Mouse (Mus musculus): ENCODE measurements around the gene Serpinb6b. TPM values are rescaled to one million over a fixed set of nuclear protein-coding genes. Genes with fewer than 3 reads are reported as not detected.

Serpinb6b gene
- polyA plus RNA-seq, 1 experiment from 2014 or later: 0.66 TPM

DNA sequence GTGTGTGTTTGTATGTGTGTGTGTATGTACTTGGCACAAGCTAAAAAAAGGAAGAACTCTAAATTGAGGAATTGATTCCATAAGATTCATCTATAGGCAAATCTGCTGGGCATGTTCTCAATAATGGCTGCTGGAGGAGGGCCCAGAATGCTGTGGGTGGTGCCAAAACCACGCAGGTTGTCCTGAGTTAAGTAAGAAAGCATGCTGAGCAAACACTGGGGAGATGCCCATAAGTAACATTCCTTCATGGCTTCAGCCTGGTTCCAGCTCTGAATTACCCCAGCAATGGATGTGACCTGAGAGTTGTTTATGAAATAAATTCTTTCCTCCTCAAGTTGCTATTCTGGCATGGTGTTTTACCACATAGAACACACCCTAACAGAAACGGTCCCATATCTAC is 48.3 kb downstream of the Serpinb6b start:
- ATAC-seq (ENCODE audit: low FRiP score, low read depth): no peak
- H3K27ac ChIP-seq (replicated peaks): no peak overlapping the region
- H3K9ac ChIP-seq (replicated peaks): no peak overlapping the region
- no peaks in the 10 kb centered on the region for H3K4me1 ChIP-seq
- H3K27me3 ChIP-seq: no peaks in the 10 kb centered on the region
- no peak overlapping the region for H3K4me2 ChIP-seq (replicated peaks)
- no peaks in the 10 kb centered on the region for H3K36me3 ChIP-seq
- WGBS: 63% methylated on average over 2 of the region's 2 CpGs
- no peak overlapping the region for H3K4me3 ChIP-seq
- H3K9me3 ChIP-seq: no peaks in the 10 kb centered on the region

GRCm38 (mm10) chr13:33022371-33022770 is 57.4 kb downstream of the Serpinb6b start:
- H3K4me1 ChIP-seq: no peaks in the 10 kb centered on the region
- no peak for ATAC-seq (ENCODE audit: low FRiP score, low read depth)
- 94% methylated on average over 1 of the region's 1 CpGs for WGBS
- no peak overlapping the region for H3K4me3 ChIP-seq
- no peaks in the 10 kb centered on the region for H3K9me3 ChIP-seq
- H3K9ac ChIP-seq (replicated peaks): no peak overlapping the region
- H3K27ac ChIP-seq (replicated peaks): no peak overlapping the region
- H3K4me2 ChIP-seq (replicated peaks): no peak overlapping the region
- H3K27me3 ChIP-seq: no peaks in the 10 kb centered on the region
- no peaks in the 10 kb centered on the region for H3K36me3 ChIP-seq

DNA sequence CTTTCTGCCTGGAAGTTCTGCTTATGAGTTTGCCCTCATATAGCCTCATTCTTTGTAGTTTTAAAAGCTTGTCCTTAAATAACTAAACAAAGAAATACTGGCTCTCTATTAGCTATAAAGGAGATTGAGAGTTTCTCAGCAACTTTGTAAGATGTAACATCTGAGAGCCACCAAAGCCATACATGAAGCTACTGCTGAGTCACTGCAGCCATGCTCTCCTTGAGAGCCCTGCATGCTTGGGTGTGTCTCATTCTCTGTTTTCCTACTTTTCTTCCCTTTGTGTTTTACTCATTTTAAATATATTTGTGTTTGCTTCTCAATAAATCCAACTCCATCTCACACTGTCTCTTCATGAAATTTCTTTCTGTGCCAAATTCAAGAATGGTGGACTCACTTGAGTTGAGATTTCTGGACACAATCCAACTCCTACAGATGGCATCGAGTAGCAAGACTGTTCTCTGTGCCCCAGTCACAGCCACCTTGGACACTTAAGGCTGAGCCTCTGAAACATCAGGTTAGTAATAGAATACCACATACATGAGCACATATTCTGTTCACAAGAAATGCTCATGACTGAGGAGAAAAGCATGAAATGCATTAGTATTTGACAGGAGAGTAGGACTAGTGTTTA is 61.5 kb downstream of the Serpinb6b start:
- Histone ChIP-seq H3K4me3 (no peak overlapping the region), H3K9me3 (no peaks in the 10 kb centered on the region), H3K4me1 (no peaks in the 10 kb centered on the region), H3K9ac (replicated peaks) (no peak overlapping the region), H3K36me3 (no peaks in the 10 kb centered on the region), H3K4me2 (replicated peaks) (no peak overlapping the region), H3K27ac (replicated peaks) (no peak overlapping the region), H3K27me3 (no peaks in the 10 kb centered on the region)
- 89% methylated on average over 1 of the region's 1 CpGs for WGBS
- ATAC-seq (ENCODE audit: low FRiP score, low read depth): no peak

GRCm38 (mm10) chr13:33027244-33027643 is 62.2 kb downstream of the Serpinb6b start, which contains the start of gene Serpinb9b:
Serpinb9b (plus strand) TSS chr13:33027416.
- Histone ChIP-seq H3K9ac (replicated peaks) (no peak within 1 kb of the TSS), H3K4me1 (no peaks in the 10 kb centered on the region), H3K27ac (replicated peaks) (no peak within 1 kb of the TSS), H3K9me3 (no peaks in the 10 kb centered on the region), H3K36me3 (no peaks in the 10 kb centered on the region), H3K27me3 (no peaks in the 10 kb centered on the region), H3K4me3 (no peak within 1 kb of the TSS), H3K4me2 (replicated peaks) (no peak within 1 kb of the TSS)
- 87% methylated on average over 2 of the region's 2 CpGs for WGBS
- ATAC-seq (ENCODE audit: low FRiP score, low read depth): no peak

GRCm38 (mm10) chr13:33028146-33028545 is 63.1 kb downstream of the Serpinb6b start:
- H3K4me2 ChIP-seq (replicated peaks): no peak overlapping the region
- H3K9ac ChIP-seq (replicated peaks): no peak overlapping the region
- ATAC-seq (ENCODE audit: low FRiP score, low read depth): no peak
- no peak overlapping the region for H3K4me3 ChIP-seq
- no peaks in the 10 kb centered on the region for H3K27me3 ChIP-seq
- H3K27ac ChIP-seq (replicated peaks): no peak overlapping the region
- no peaks in the 10 kb centered on the region for H3K4me1 ChIP-seq
- H3K9me3 ChIP-seq: no peaks in the 10 kb centered on the region
- H3K36me3 ChIP-seq: no peaks in the 10 kb centered on the region
- 74% methylated on average over 2 of the region's 2 CpGs for WGBS

DNA sequence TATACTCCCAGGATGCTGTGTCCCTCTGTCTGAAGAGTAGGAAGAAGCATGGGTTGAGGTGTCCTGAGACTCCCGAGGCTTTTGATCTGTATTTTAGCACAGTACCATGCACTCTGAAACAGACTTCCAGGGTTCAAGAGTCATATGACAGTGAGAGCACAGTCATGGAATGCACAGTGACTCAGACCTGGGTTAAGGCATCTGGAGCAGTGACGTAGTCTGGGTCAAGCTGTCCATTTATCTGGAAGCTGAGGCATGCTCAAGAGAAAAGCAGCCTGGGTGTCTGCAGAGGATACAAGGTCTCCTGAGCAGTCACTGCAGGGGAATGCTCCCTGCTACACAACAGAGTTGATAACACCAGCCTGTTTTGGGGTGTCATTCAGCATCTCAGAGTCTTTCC is 63.5 kb downstream of the Serpinb6b start:
- no peak overlapping the region for H3K4me2 ChIP-seq (replicated peaks)
- ATAC-seq (ENCODE audit: low FRiP score, low read depth): no peak
- no peaks in the 10 kb centered on the region for H3K36me3 ChIP-seq
- no peak overlapping the region for H3K27ac ChIP-seq (replicated peaks)
- H3K9ac ChIP-seq (replicated peaks): no peak overlapping the region
- H3K9me3 ChIP-seq: no peaks in the 10 kb centered on the region
- 85% methylated on average over 2 of the region's 2 CpGs for WGBS
- H3K4me1 ChIP-seq: no peaks in the 10 kb centered on the region
- H3K27me3 ChIP-seq: no peaks in the 10 kb centered on the region
- no peak overlapping the region for H3K4me3 ChIP-seq

Other genes with a start within 250 kb of the Serpinb6b start
- 0.17 TPM in 1 of 2 replicates, not detected in the other for gene Mylk4, start 181.3 kb upstream of the Serpinb6b start, polyA plus RNA-seq (2016; fragmentation: Nextera tagmentation; extraction: Ambion mirVana)
- gene Wrnip1, start 163.2 kb upstream of the Serpinb6b start, polyA plus RNA-seq (2016; fragmentation: Nextera tagmentation; extraction: Ambion mirVana): 32.4 and 33.7 TPM in 2 replicates
- not detected in 2 replicates for gene D930007J09Rik, start 162.4 kb upstream of the Serpinb6b start, polyA plus RNA-seq (2016; fragmentation: Nextera tagmentation; extraction: Ambion mirVana)
- gene Serpinb1a, start 114.0 kb upstream of the Serpinb6b start, polyA plus RNA-seq (2016; fragmentation: Nextera tagmentation; extraction: Ambion mirVana): 1.6 and 2.2 TPM in 2 replicates
- gene Serpinb1c, start 67.0 kb upstream of the Serpinb6b start, polyA plus RNA-seq (2016; fragmentation: Nextera tagmentation; extraction: Ambion mirVana): not detected in 2 replicates
- 1.1 and 1.2 TPM in 2 replicates for gene Serpinb9, start 38.0 kb downstream of the Serpinb6b start, polyA plus RNA-seq (2016; fragmentation: Nextera tagmentation; extraction: Ambion mirVana)
- gene Serpinb9b, start 62.2 kb downstream of the Serpinb6b start, polyA plus RNA-seq (2016; fragmentation: Nextera tagmentation; extraction: Ambion mirVana): 0.11 TPM in 1 of 2 replicates, not detected in the other
- gene Serpinb1b, start 113.4 kb downstream of the Serpinb6b start, polyA plus RNA-seq (2016; fragmentation: Nextera tagmentation; extraction: Ambion mirVana): 0.26 and 0.34 TPM in 2 replicates
- not detected in 2 replicates for gene Serpinb9c, start 194.5 kb downstream of the Serpinb6b start, polyA plus RNA-seq (2016; fragmentation: Nextera tagmentation; extraction: Ambion mirVana)
- gene Serpinb9d, start 227.8 kb downstream of the Serpinb6b start, polyA plus RNA-seq (2016; fragmentation: Nextera tagmentation; extraction: Ambion mirVana): not detected in 2 replicates

Measured in midbrain, embryonic 12.5 days (tissue).